Mouse (Mus musculus): Measurements from ENCODE around the gene Zfp609. TPM values are rescaled to one million over a fixed set of nuclear protein-coding genes. Genes with fewer than 3 reads are reported as not detected.

The Zfp609 gene
- polyA plus RNA-seq, 1 experiment from 2014 or later = 7.6 TPM

- no peaks in the 10 kb centered on the region for H3K27me3 ChIP-seq (ENCODE audit: low read depth, poor library complexity, severe bottlenecking)
- H3K27ac ChIP-seq = no peak overlapping the region
- no peak for DNase-seq (ENCODE audit: low spot score)
- H3K4me3 ChIP-seq = no peak overlapping the region
- H3K36me3 ChIP-seq = 0 out of 2 replicates have a peak, but pooled peaks cover 3% of the 10 kb centered on the region
- WGBS = 82% methylated on average over 2 of the region's 2 CpGs
- H3K9me3 ChIP-seq (replicated peaks) = no peaks in the 10 kb centered on the region
- peaks cover 44% of the 10 kb centered on the region for H3K4me1 ChIP-seq
Observed at GRCm38 (mm10) chr9:65746479-65746878, 80.9 kb downstream of the Zfp609 start.

- H3K4me1 ChIP-seq = peaks cover 44% of the 10 kb centered on the region
- no peak overlapping the region for H3K27ac ChIP-seq
- WGBS = 80% methylated on average over 5 of the region's 5 CpGs
Observed at GRCm38 (mm10) chr9:65745456-65745855, 81.9 kb downstream of the Zfp609 start.

GRCm38 (mm10) chr9:65744171-65745082 is 82.9 kb downstream of the Zfp609 start:
- DNase-seq (ENCODE audit: low spot score) = no peak
- 65% methylated on average over 4 of the region's 4 CpGs for WGBS
- Histone ChIP-seq H3K27me3 (ENCODE audit: low read depth, poor library complexity, severe bottlenecking) (no peaks in the 10 kb centered on the region), H3K36me3 (peaks cover 5% of the 10 kb centered on the region), H3K4me1 (peaks cover 43% of the 10 kb centered on the region), H3K9me3 (replicated peaks) (no peaks in the 10 kb centered on the region), H3K27ac (peak overlapping the region; percentile 2; the same call in 1 of the 2 replicates), H3K4me3 (no peak overlapping the region)

More at GRCm38 (mm10) chr9:65745456-65745855, 81.9 kb downstream of the Zfp609 start:
- no peak overlapping the region for H3K4me3 ChIP-seq
- H3K27me3 ChIP-seq (ENCODE audit: low read depth, poor library complexity, severe bottlenecking) = no peaks in the 10 kb centered on the region
- DNase-seq (ENCODE audit: low spot score) = no peak
- no peaks in the 10 kb centered on the region for H3K9me3 ChIP-seq (replicated peaks)
- 0 out of 2 replicates have a peak, but pooled peaks cover 6% of the 10 kb centered on the region for H3K36me3 ChIP-seq

- H3K27ac ChIP-seq = no peak overlapping the region
- no peaks in the 10 kb centered on the region for H3K9me3 ChIP-seq (replicated peaks)
Observed at GRCm38 (mm10) chr9:65743809-65744170, 83.6 kb downstream of the Zfp609 start.

GRCm38 (mm10) chr9:65743322-65743721 is 84.0 kb downstream of the Zfp609 start:
- H3K4me3 ChIP-seq = no peak overlapping the region
- H3K36me3 ChIP-seq = peaks cover 16% of the 10 kb centered on the region
- H3K27me3 ChIP-seq (ENCODE audit: low read depth, poor library complexity, severe bottlenecking) = no peaks in the 10 kb centered on the region
- no peaks in the 10 kb centered on the region for H3K9me3 ChIP-seq (replicated peaks)
- H3K4me1 ChIP-seq = peaks cover 32% of the 10 kb centered on the region
- H3K27ac ChIP-seq = no peak overlapping the region
- DNase-seq (ENCODE audit: low spot score) = no peak

More at GRCm38 (mm10) chr9:65743809-65744170, 83.6 kb downstream of the Zfp609 start:
- no peak for DNase-seq (ENCODE audit: low spot score)
- Histone ChIP-seq H3K27me3 (ENCODE audit: low read depth, poor library complexity, severe bottlenecking) (no peaks in the 10 kb centered on the region), H3K4me3 (no peak overlapping the region), H3K4me1 (peaks cover 37% of the 10 kb centered on the region), H3K36me3 (peaks cover 11% of the 10 kb centered on the region)

- Histone ChIP-seq H3K4me3 (no peak overlapping the region), H3K27ac (no peak overlapping the region), H3K36me3 (peaks cover 17% of the 10 kb centered on the region), H3K4me1 (peaks cover 29% of the 10 kb centered on the region), H3K9me3 (replicated peaks) (no peaks in the 10 kb centered on the region), H3K27me3 (ENCODE audit: low read depth, poor library complexity, severe bottlenecking) (no peaks in the 10 kb centered on the region)
- DNase-seq (ENCODE audit: low spot score) = no peak
- WGBS = 91% methylated on average over 3 of the region's 3 CpGs
Observed at GRCm38 (mm10) chr9:65742777-65743176, 84.6 kb downstream of the Zfp609 start.

GRCm38 (mm10) chr9:65741066-65741852 is 86.1 kb downstream of the Zfp609 start:
- 92% methylated on average over 14 of the region's 14 CpGs for WGBS
- H3K27ac ChIP-seq = no peak overlapping the region
- H3K36me3 ChIP-seq = peaks cover 17% of the 10 kb centered on the region
- no peak overlapping the region for H3K4me3 ChIP-seq
- DNase-seq (ENCODE audit: low spot score) = no peak
- H3K4me1 ChIP-seq = peaks cover 24% of the 10 kb centered on the region
- H3K9me3 ChIP-seq (replicated peaks) = no peaks in the 10 kb centered on the region
- no peaks in the 10 kb centered on the region for H3K27me3 ChIP-seq (ENCODE audit: low read depth, poor library complexity, severe bottlenecking)

- Histone ChIP-seq H3K4me1 (no peaks in the 10 kb centered on the region), H3K27ac (no peak overlapping the region), H3K9me3 (replicated peaks) (no peaks in the 10 kb centered on the region), H3K4me3 (no peak overlapping the region), H3K27me3 (ENCODE audit: low read depth, poor library complexity, severe bottlenecking) (no peaks in the 10 kb centered on the region), H3K36me3 (peaks cover 49% of the 10 kb centered on the region)
- no peak for DNase-seq (ENCODE audit: low spot score)
- 91% methylated on average over 3 of the region's 3 CpGs for WGBS
Observed at GRCm38 (mm10) chr9:65734931-65735330, 92.4 kb downstream of the Zfp609 start.

GRCm38 (mm10) chr9:65728588-65728987 is 98.8 kb downstream of the Zfp609 start:
- Histone ChIP-seq H3K9me3 (replicated peaks) (no peaks in the 10 kb centered on the region), H3K27me3 (ENCODE audit: low read depth, poor library complexity, severe bottlenecking) (no peaks in the 10 kb centered on the region), H3K36me3 (peaks cover 43% of the 10 kb centered on the region), H3K4me1 (peaks cover 10% of the 10 kb centered on the region), H3K4me3 (no peak overlapping the region), H3K27ac (no peak overlapping the region)
- DNase-seq (ENCODE audit: low spot score) = no peak
- WGBS = 96% methylated on average over 6 of the region's 6 CpGs

- Histone ChIP-seq H3K4me3 (no peak overlapping the region), H3K36me3 (peaks cover 38% of the 10 kb centered on the region), H3K9me3 (replicated peaks) (no peaks in the 10 kb centered on the region), H3K27ac (no peak overlapping the region), H3K27me3 (ENCODE audit: low read depth, poor library complexity, severe bottlenecking) (no peaks in the 10 kb centered on the region), H3K4me1 (peaks cover 10% of the 10 kb centered on the region)
- DNase-seq (ENCODE audit: low spot score) = no peak
- 85% methylated on average over 4 of the region's 4 CpGs for WGBS
Observed at GRCm38 (mm10) chr9:65727491-65727890, 99.9 kb downstream of the Zfp609 start.

- H3K4me3 ChIP-seq = no peak overlapping the region
- no peaks in the 10 kb centered on the region for H3K27me3 ChIP-seq (ENCODE audit: low read depth, poor library complexity, severe bottlenecking)
- no peaks in the 10 kb centered on the region for H3K9me3 ChIP-seq (replicated peaks)
- WGBS = 96% methylated on average over 3 of the region's 3 CpGs
- H3K36me3 ChIP-seq = peaks cover 36% of the 10 kb centered on the region
- no peak for DNase-seq (ENCODE audit: low spot score)
- no peak overlapping the region for H3K27ac ChIP-seq
- peaks cover 10% of the 10 kb centered on the region for H3K4me1 ChIP-seq
Observed at GRCm38 (mm10) chr9:65726431-65726830, 100.9 kb downstream of the Zfp609 start.

- Histone ChIP-seq H3K27ac (no peak overlapping the region), H3K9me3 (replicated peaks) (no peaks in the 10 kb centered on the region), H3K4me3 (no peak overlapping the region), H3K36me3 (peaks cover 33% of the 10 kb centered on the region), H3K27me3 (ENCODE audit: low read depth, poor library complexity, severe bottlenecking) (no peaks in the 10 kb centered on the region), H3K4me1 (peaks cover 10% of the 10 kb centered on the region)
- no peak for DNase-seq (ENCODE audit: low spot score)
- WGBS = 71% methylated on average over 4 of the region's 4 CpGs
Observed at GRCm38 (mm10) chr9:65725291-65725622, 102.1 kb downstream of the Zfp609 start.

Data from limb, embryonic 10.5 days (tissue).